Mouse (Mus musculus) lung, postnatal 4 days (tissue): ENCODE results near the gene Grik4.

Experiments
- DNase-seq, 2 experiments: peaks; one replicate each; pipeline ENCODE4 v3.0.0; 2021

Grik4 gene

GRCm38 (mm10) chr9:42858998-42859690, 85.1 kb downstream of the Grik4 start:
- peak; percentile 11 to 60 for DNase-seq

- DNase-seq = no peak
These were observed 85.7 kb downstream of the Grik4 start for GRCm38 (mm10) chr9:42858576-42858975.

GRCm38 (mm10) chr9:42857756-42858155, 86.5 kb downstream of the Grik4 start:
- no peak for DNase-seq

- DNase-seq = peak; percentile 26 to 64
These were observed 91.2 kb downstream of the Grik4 start for GRCm38 (mm10) chr9:42853077-42853476.

- no peak for DNase-seq
These were observed 94.2 kb downstream of the Grik4 start for GRCm38 (mm10) chr9:42850063-42850462.

- DNase-seq = no peak
These were observed 96.2 kb downstream of the Grik4 start for GRCm38 (mm10) chr9:42848061-42848460.

GRCm38 (mm10) chr9:42846676-42847425, 97.4 kb downstream of the Grik4 start:
- no peak for DNase-seq

GRCm38 (mm10) chr9:42846139-42846538, 98.2 kb downstream of the Grik4 start:
- DNase-seq = no peak

- no peak for DNase-seq
These were observed 100.0 kb downstream of the Grik4 start for GRCm38 (mm10) chr9:42844301-42844700.

GRCm38 (mm10) chr9:42838299-42838698, 106.0 kb downstream of the Grik4 start:
- DNase-seq = peak in 1 of 2 experiments; percentile 24

GRCm38 (mm10) chr9:42837498-42837897, 106.8 kb downstream of the Grik4 start:
- no peak for DNase-seq

GRCm38 (mm10) chr9:42831558-42831957, 112.7 kb downstream of the Grik4 start:
- DNase-seq = no peak

- DNase-seq = peak in 1 of 2 experiments; percentile 10
These were observed 125.0 kb downstream of the Grik4 start for GRCm38 (mm10) chr9:42819247-42819646.

GRCm38 (mm10) chr9:42816815-42817214, 127.5 kb downstream of the Grik4 start:
- DNase-seq = peak in 1 of 2 experiments; percentile 2

GRCm38 (mm10) chr9:42809146-42809545, 135.1 kb downstream of the Grik4 start:
- no peak for DNase-seq

GRCm38 (mm10) chr9:42808394-42808793, 135.9 kb downstream of the Grik4 start:
- DNase-seq = peak in 1 of 2 experiments; percentile 34

GRCm38 (mm10) chr9:42803061-42803491, 141.2 kb downstream of the Grik4 start:
- DNase-seq = peak; percentile 54 to 67

- no peak for DNase-seq
These were observed 142.4 kb downstream of the Grik4 start for GRCm38 (mm10) chr9:42801929-42802328.

GRCm38 (mm10) chr9:42800138-42800537, 144.2 kb downstream of the Grik4 start:
- no peak for DNase-seq

- no peak for DNase-seq
These were observed 144.6 kb downstream of the Grik4 start for GRCm38 (mm10) chr9:42799694-42800093.

- DNase-seq = peak; percentile 73 to 81
These were observed 145.1 kb downstream of the Grik4 start for GRCm38 (mm10) chr9:42799242-42799641.

- DNase-seq = no peak
These were observed 146.0 kb downstream of the Grik4 start for GRCm38 (mm10) chr9:42798280-42798679.

- no peak for DNase-seq
These were observed 147.0 kb downstream of the Grik4 start for GRCm38 (mm10) chr9:42797276-42797675.

- DNase-seq = no peak
These were observed 148.4 kb downstream of the Grik4 start for GRCm38 (mm10) chr9:42795881-42796280.
